9 mouse cellular contexts compared by ENCODE assay signal in genomic region chr5:141138771-141139360, GRCm38 (mm10).
DNase-seq lines count a peak whose midpoint lies in the region; ATAC-seq lines count a peak whose summit lies in the region.
"Had no signal": no experiment of that assay in that cellular context is flagged by ENCODE, and none has a peak within 500 bp of the region (broad histone marks: within the 10 kb centered on the region; RNA-seq: fewer than 3 reads in every experiment).

No protein-coding gene starts in this region.

- no peaks in the 10 kb centered on the region for H3K9me3 ChIP-seq in midbrain, embryonic 10.5 days (replicated peaks)
- no peaks in the 10 kb centered on the region for H3K9me3 ChIP-seq in midbrain, embryonic 11.5 days (ENCODE audit: control insufficient read depth, low read length)
- H3K9me3 ChIP-seq in forebrain, embryonic 10.5 days: no peaks in the 10 kb centered on the region
- no peaks in the 10 kb centered on the region for H3K9me3 ChIP-seq in neural tube, embryonic 15.5 days (replicated peaks)

- no peak overlapping the region for H3K4me3 ChIP-seq in midbrain, embryonic 10.5 days
- no peak overlapping the region for H3K4me3 ChIP-seq in midbrain, embryonic 11.5 days (ENCODE audit: low read depth, low read length)
- peak overlapping the region; percentile 27; the same call in 1 of the 2 replicates for H3K4me3 ChIP-seq in forebrain, embryonic 10.5 days
- H3K4me3 ChIP-seq in neural tube, embryonic 15.5 days (replicated peaks): no peak overlapping the region

- 0 out of 2 replicates have a peak overlapping the region, but pooled peaks have one; percentile 49 for H3K27ac ChIP-seq in midbrain, embryonic 10.5 days (replicated peaks)
- no peak overlapping the region for H3K27ac ChIP-seq in midbrain, embryonic 11.5 days (ENCODE audit: low read depth, low read length)
- peak overlapping the region; percentile 26; the same call in 1 of the 2 replicates for H3K27ac ChIP-seq in forebrain, embryonic 10.5 days
- H3K27ac ChIP-seq in neural tube, embryonic 15.5 days (replicated peaks): peak overlapping the region; percentile 45; the same call in 1 of the 2 replicates

- intact Hi-C loops in heart, postnatal 14 days (cut with DNase I): no loop called here

- 60% methylated on average over 12 of the region's 12 CpGs for WGBS in midbrain, embryonic 10.5 days
- WGBS in midbrain, embryonic 11.5 days: 56% methylated on average over 12 of the region's 12 CpGs
- WGBS in forebrain, embryonic 10.5 days: 51% methylated on average over 12 of the region's 12 CpGs
- whole genome bisulfite sequencing in neural tube, embryonic 15.5 days: 41% methylated on average over 12 of the region's 12 CpGs

- no peak overlapping the region for H3K9ac ChIP-seq in midbrain, embryonic 11.5 days (ENCODE audit: low read length)
- no peak overlapping the region; the same call in 1 of the 2 replicates for H3K9ac ChIP-seq in neural tube, embryonic 15.5 days (replicated peaks)

- H3K4me1 ChIP-seq in midbrain, embryonic 10.5 days: peaks cover 19% of the 10 kb centered on the region
- H3K4me1 ChIP-seq in midbrain, embryonic 11.5 days (ENCODE audit: control insufficient read depth, insufficient read depth, low read length): no peaks in the 10 kb centered on the region; the same call in 1 of the 2 replicates
- H3K4me1 ChIP-seq in forebrain, embryonic 10.5 days: peaks cover 40% of the 10 kb centered on the region
- H3K4me1 ChIP-seq in neural tube, embryonic 15.5 days: peaks cover 13% of the 10 kb centered on the region

- H3K27me3 ChIP-seq in midbrain, embryonic 10.5 days (ENCODE audit: low read depth, poor library complexity, severe bottlenecking): no peaks in the 10 kb centered on the region
- no peaks in the 10 kb centered on the region for H3K27me3 ChIP-seq in midbrain, embryonic 11.5 days (ENCODE audit: control insufficient read depth, insufficient read depth, low read length)
- peaks cover 13% of the 10 kb centered on the region for H3K27me3 ChIP-seq in forebrain, embryonic 10.5 days (ENCODE audit: poor library complexity, severe bottlenecking)
- no peaks in the 10 kb centered on the region for H3K27me3 ChIP-seq in neural tube, embryonic 15.5 days (replicated peaks)

- H3K4me2 ChIP-seq in midbrain, embryonic 11.5 days: no peak overlapping the region
- peak overlapping the region; percentile 39 for H3K4me2 ChIP-seq in neural tube, embryonic 15.5 days

- no peaks in the 10 kb centered on the region for H3K36me3 ChIP-seq in midbrain, embryonic 10.5 days
- no peaks in the 10 kb centered on the region for H3K36me3 ChIP-seq in midbrain, embryonic 11.5 days (ENCODE audit: control insufficient read depth, insufficient read depth, low read length)
- H3K36me3 ChIP-seq in forebrain, embryonic 10.5 days (replicated peaks): no peaks in the 10 kb centered on the region
- H3K36me3 ChIP-seq in neural tube, embryonic 15.5 days: no peaks in the 10 kb centered on the region

- DNase-seq in midbrain, embryonic 10.5 days (ENCODE audit: low spot score): no peak
- DNase-seq in midbrain, embryonic 11.5 days (ENCODE audit: low spot score, missing footprints): no peak
- DNase-seq in forebrain, embryonic 10.5 days (ENCODE audit: extremely low spot score, low spot score): no peak
- DNase-seq in heart, postnatal 14 days: peak; percentile 19 to 25
- no peak for DNase-seq in embryo, embryonic 9.5 days (ENCODE audit: extremely low spot score)
- DNase-seq in thymus, postnatal 4 days: no peak
- DNase-seq: kidney, postnatal 36 days had no signal

- no peak for ATAC-seq in midbrain, embryonic 11.5 days (ENCODE audit: low FRiP score)
- no peak for ATAC-seq in neural tube, embryonic 15.5 days (ENCODE audit: low FRiP score)
- no peak for ATAC-seq in granulocyte monocyte progenitor cell, adult 5-6 weeks (replicated peaks; ENCODE audit: poor library complexity, severe bottlenecking)

Comparison
In these comparisons a context has a peak if more than half of its experiments do, and no peak if none do; other contexts are left out.
1. DNase-seq: peak in heart, postnatal 14 days (2 of 2); none in midbrain, embryonic 10.5 days (single experiment), midbrain, embryonic 11.5 days (single experiment), forebrain, embryonic 10.5 days (single experiment), embryo, embryonic 9.5 days (single experiment) and thymus, postnatal 4 days (single experiment).